Mouse (Mus musculus) bone marrow macrophage, adult 2 months (primary cell): Measurements from ENCODE around the gene Fam234a.

Experiments
- CTCF ChIP-seq: IDR thresholded peaks from 2 replicates; pipeline ENCODE4 v1.5.1; 2012; ENCODE audit warnings: low read depth, mild to moderate bottlenecking, low read length, moderate library complexity
- POLR2A ChIP-seq: IDR thresholded peaks from 2 replicates; pipeline ENCODE4 v1.6.1; 2012; ENCODE audit warnings: mild to moderate bottlenecking, low read depth, low read length, borderline replicate concordance

DNA sequence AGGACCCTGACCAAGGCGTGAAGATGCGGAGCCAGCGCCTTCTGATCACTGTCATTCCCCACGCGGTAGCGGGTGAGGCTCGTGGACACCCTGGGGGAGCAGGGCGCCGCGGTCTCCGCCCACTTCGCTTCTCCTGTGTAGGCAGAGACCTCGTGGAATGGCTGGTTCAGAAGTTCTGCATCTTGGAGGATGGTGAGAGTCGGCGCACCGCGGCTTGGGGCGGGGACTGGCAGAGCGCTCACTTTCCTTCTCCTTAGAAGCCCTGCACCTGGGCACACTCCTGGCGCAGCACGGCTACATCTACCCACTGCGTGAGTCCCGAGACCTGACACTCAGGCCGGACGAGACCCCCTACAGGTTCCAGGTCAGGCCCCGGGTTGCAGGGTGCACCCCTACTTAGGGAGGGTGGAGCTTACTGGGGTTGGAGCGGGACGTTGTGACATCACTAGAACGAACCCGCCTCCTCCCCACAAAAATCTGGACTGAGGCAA is 40.7 kb downstream of the Fam234a start:
- no peak for TF ChIP-seq POLR2A
- TF ChIP-seq CTCF = no peak
